Mouse (Mus musculus) fat pad, adult 2 months (tissue): Measurements from ENCODE around the gene Srprb.
A peak's percentile ranks its signal among the peaks of the same experiment; 100 is the strongest.

Experiments used
- DNase-seq: peaks from one replicate; pipeline ENCODE4 v3.0.0-alpha.2; 2011; ENCODE audit warnings: low read depth, low spot score; ENCODE audit errors: extremely low read depth

The Srprb gene

DNA sequence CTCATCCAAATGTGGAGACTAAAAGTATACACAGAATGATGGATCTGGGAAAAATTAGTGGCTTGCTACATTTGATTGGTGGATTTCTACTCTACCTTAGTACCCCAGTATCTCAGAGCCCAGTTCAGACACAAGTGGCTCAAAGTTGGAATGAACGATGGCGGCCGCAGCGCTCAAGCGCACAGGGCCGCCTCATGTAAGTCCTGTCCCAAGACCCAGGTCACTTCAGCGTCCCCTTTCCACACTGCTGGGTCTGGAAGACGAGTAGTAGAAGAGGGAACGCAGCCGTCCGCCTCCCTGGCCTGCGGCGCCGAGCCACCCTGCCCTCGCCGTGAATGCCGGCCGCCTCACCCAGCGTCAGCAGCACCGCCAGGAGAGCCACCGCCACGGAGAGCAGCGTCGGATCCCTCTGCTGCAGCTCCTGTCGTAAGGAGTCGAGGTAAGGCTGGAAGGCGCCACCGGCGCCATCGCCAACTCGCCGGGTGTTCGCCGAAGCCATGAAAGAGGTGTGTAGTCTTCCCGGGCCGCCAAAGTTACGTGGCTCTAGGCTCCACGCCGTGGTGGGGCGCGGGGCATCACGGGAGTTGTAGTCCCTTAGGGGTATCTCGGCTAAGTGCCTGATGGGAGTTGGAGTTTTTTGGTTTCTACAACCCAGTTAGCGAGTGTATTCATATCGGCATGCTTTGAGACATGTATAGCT is at the start of gene Srprb:
TSS of gene Srprb (minus strand) at position 577 of the 700 bp plus-strand sequence.
- DNase-seq, result peak; percentile 28

DNA sequence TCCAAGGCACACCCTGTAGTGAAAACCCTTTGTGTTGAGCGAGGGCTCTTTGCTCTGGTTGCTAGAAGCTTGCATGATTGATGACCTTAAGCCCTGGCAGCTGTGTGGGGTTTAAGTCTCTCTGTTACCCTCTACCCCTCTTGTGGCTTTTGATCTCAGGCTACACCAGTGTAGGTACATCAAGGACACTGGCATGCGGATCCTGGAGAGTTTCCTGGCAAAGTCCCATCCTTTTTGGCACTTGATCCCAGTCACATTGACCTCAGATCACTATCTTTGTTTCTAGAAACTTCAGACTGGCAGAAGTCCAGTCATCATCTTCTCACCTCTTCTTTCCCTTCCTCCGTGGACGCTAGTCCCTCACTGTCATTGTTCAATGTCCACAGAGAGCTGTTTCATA is 46.7 kb upstream of the Srprb start:
- no peak for DNase-seq

DNA sequence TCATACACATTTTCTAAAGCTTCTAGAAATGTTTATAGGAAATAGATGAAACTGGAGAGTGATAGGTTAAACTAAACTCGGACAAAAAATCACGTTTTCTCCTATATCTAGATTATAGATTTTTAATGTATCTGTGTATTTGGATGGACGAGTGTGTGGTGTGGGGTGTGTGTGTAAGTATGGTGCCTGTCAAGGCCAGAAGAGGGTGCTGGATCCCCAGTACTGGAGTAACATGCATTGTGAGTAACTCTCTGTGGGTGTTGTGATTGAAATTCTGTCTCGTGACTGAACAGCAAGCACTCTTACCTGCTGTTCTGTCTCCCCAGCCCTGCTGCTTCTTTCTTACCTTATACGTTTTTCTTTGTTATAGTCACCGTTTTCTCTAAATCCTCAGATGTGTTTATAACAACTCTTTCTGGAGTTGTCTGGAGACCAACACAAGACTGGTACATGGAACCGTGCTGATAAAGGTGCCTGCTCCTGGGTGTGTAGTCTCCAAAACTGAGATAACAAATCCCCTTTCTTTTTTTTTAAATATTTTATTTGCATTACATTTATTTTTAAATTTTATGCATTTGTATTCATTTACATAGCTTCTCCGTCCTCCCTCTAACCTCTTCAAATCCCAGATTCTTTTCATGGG is 44.7 kb upstream of the Srprb start:
- DNase-seq, result no peak

DNA sequence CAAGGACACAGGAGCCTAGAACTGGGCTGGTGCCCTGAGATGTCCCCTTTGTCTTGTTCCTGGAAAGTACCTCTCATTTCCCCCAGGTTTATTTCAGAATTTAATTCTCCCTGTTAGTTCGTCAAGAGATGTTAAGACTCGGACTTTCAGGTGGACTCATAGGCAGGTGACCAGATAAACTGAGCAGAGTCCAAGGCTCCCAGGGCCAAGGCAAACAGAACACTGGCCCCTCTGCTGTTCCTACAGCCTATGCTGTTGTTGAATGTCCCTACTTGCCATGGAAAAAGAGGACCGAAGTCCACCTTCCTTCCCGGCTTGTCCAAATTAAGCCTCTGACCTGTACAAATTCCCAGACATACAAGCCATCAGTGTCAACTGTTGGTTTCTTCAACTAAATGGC is 41.7 kb upstream of the Srprb start:
- DNase-seq, result no peak

DNA sequence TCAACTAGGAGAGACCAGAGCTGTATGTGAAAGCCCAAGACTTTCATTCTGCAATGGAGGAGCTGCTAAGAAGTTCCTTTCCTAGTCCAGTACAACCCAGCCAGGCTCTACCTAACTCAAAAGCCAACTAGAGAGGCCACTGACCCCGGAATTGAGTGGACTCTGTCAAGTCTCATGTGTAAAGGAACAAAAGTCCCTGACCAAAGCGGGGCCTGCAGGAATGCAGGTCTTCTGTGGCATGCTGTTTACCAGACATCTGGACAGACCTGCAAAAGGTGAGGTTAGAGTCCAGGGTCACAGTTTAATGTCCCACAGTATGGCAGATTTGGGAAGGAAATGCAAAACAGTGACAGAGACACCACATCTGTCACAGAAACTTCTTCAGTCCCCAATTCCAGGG is 39.3 kb upstream of the Srprb start:
- no peak for DNase-seq

DNA sequence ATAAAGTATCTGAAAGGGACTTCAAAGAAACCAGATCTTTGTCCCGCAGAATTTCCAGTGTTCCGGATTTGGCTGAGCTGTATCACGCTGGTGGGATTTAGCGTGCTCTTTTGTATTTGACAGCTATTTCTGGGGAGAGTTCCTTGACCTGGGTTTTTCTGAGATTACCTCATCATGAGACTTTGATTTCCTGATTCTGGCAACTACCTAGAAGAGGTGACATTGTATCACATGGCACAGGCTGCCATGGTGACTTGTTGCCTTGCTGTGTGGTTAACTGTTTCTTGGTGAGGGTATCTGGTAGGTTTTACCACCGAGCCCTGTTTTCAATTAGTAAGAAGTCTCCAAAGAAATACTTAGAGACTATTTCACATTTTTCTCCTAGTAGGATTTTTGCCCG is 37.5 kb upstream of the Srprb start:
- DNase-seq, result no peak

DNA sequence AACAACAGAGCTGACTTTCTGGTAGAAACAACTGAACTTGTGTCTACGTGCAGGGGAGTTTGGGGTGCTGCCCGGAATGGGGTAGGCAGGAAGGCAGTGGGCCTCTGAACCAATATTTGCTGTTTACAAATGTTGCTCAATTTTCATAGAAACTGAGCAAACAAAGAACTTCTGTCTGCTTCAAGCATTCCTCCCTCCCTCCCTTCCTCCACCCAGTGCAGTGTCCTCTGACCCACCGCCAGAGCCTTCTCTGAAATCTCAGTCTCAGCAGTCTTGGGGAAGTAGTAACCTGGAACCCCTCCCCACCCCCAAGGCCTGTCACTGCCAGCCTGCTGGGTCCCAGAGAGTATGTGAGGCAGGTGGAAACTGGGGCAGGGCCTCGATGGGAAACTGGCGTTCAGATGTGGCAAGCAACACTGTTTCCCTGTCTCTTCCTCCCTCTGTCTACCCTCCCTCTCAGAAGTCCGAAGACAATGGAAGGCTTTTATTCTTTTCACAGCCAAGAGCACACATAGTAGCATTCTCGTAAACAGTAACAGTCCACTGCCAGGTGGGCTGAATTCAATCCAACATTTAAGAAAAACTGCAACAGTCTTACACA is 32.7 kb upstream of the Srprb start:
- no peak for DNase-seq

DNA sequence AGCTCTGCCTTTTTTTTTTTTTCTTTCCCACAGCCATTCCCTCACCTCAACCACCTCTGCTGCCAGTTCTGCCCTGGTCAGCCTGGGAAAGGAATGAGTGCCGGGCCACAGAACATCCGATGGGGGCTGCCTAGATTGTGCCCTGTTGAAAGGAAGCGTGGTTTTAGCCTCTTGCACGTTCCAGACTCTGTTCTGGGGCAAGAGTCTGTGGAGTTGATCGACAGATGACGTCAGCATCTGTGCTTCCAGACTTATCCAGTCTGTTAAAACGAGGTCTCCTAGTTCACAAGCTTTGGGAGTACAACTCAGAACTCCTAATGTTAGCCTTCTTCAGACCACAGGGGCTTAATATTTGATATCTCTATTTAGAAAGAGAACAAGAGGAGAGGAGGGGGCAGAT is 32.1 kb upstream of the Srprb start:
- no peak for DNase-seq

DNA sequence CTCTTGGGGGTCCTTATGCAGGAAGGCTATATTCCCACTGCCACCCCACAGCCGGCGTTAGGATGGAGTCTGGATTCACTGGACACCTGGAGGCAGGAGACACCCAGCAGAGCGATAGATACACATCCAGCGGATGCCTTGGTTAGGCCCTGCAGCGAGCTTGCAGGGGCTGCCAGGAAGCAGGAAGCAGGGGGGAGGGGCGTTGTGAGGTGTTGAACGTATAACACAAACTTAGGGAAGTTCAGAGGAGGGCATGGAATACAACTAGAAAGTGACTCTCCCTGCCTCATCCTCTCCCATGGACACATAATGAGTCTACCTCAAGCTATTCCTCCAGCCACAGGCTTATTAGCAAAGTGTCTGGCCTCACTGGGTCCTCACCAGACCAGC is 31.1 kb upstream of the Srprb start:
- no peak for DNase-seq

DNA sequence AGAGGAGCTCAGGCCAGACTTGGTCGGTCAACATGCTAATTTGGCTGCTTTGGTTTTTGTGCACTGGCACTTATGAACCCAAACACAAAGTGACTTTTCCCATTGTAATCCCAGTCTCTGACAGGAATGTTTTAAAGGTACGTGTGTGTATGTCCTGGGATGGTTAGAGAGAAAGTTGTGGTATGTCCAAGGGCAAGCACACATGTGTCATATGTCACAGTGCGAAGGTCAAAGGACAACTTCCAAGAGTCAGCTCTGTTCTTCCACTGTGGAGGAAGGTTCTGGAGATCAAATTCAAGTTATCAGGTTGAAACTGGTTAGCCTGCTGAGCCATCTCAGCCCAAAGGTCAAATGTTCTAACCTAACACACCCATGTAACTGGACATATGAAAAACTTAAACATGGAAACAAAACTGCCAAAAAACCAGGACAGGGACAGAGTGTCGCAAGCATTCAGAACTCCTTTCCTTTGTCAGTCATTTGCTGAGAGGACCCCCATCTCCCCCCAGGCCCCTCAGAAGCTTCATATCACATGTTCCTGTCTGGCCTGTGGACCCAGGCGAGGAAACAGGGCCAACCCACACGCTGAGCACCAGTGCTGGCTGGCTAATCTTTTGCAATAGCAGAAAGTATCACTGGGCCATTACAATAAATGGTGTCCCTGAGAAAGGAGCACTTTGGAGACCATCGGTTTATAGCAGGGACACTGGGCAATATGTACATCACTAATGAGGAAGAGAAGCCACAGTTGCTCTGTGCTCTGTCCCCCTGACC is 30.5 kb upstream of the Srprb start:
- no peak for DNase-seq

DNA sequence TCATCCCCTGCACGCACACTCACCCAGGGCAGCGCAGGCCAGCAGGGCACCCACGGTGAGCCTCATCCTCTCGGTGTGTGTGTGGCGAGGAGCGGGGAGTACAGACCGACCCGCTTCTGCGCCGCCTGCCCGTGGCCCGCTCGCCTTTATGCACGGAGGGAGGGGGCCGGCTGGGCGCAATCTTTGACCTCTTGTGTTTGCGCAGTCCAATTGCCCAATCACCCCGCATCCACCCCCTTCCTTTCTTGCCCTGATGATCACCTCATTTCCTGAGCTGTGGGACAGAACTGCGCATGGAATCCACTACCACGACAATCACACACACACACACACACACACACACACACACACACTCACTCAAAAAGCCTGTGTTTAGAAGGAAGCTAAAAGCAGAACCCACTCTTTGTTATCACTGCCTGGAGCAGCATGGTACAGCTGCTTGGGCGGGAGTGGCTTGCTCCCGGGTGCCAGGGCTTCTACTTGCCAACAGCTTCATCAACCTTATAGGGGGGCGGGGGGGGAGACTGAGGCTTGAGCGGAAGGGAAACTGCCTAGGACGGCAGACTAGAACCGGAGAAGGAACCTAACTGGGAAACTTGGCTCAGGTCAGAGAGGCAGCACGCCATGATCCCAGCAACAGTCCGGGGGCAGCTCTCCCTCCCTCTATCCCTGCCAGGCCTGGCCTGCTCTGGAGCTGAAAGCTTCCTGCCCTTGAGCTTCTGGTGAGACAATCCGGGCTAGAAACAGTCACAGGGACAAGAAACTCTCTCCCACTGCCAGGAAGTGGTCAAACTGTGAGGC is 28.4 kb upstream of the Srprb start, which contains the start of the genes Gm20425 and Trf:
TSS of gene Gm20425 (minus strand) at position 157 of the 801 bp plus-strand sequence.
TSS of gene Trf (minus strand) at position 294 of the 801 bp plus-strand sequence.
- no peak for DNase-seq

DNA sequence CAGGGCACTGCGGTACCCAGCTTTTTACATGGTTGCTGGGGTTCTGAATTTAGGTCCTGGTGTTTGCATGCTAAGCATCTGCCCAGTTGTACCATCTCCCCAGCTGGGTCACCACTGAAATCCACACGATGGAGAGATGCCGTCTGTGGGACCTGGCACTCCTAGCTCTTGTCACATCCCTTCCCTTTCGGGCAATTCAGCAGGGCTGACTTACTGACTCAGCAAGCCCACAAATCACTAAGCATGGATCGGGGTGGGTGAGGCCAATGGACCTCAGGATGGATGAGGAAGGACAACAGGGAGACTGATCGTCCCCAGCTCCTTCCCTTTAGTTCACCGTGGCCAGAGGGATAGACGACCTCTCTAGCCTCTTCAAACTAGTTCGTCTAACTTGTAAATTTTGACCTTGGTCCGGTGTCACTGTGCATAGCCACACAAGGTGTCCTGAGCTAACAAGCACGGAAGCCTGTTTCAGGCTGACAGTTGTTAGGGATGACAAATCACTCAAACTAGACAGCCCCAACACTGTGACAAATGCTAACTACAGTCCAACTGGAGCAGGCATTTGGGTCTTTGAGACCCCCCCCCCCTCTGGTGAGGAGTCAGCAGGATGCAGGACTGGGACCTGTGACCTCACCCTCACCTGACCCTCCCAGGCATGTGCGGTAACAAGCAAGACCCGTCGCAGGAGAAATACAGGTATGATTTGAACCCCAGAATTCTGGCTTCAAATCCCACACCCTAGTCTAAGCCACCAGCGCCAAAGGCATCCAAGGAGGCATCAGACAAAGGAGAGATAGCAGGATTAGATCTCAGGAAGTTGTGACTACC is 27.3 kb upstream of the Srprb start:
- no peak for DNase-seq

DNA sequence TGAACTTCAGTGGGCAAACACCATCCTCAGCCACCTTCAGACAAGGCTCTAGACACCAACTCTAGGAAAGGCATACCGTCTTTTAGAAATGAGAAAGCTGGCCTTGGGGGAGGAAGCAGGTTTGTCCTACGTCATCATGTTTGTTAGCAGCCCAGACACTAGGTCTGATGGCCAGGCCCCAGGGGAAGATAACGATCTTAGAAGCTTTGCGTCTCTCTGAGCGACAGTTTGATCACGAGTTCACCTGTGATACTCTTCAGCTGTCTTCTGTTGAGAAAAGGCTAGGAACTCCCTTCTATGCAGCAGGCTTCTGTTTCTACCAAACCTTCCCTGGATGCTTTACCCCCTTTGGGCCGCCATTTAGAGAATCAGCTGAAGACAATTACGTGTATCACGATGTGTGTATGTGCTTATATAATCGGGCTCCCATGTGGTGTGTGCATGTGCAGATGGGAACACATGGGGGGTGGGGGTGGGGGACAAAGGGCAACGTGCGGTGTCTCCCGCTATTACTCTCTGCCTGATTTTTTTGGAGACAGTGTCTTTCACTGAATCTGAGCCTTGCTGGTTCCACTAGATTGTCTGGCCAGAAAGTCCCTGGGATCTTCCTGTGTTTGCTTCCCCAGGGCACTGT is 26.6 kb upstream of the Srprb start:
- no peak for DNase-seq

DNA sequence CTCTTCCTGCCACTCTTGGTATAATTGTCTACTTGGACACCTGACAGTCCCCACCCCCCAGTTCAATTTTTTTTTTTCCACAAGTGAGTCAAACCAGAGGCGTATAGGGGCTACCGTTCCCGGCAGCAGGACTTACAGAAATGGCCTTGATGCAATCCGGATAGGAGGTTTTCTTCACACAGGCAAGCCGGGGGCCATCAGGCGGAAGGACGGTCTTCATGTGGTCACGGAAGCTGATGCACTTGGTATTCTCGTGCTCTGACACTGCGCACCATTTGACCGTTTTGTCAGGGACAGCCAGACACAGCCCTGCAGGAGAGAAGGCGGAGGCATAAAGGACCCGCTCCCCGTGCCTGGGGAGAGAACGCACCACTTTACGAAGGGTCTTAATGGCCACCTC is 25.8 kb upstream of the Srprb start:
- DNase-seq, result no peak

DNA sequence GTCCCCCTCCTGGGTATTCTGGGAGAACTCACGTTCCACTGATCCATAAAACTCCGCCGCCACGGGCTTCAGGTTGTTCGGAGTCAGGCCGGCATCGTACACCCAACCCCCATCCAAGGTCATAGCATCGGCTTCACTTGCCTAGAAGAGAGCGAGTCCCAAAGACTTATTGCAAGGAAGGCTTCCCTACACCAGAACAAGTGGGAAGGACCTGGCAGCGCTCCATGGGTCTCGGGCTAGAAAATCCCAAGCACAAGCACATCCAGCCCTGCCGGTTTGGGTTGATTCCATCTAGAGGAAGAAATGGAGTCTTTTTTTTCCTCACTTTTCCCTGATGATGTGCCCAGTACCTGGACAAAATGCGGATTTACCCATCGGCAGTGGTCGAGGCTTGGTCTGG is 24.9 kb upstream of the Srprb start:
- no peak for DNase-seq

DNA sequence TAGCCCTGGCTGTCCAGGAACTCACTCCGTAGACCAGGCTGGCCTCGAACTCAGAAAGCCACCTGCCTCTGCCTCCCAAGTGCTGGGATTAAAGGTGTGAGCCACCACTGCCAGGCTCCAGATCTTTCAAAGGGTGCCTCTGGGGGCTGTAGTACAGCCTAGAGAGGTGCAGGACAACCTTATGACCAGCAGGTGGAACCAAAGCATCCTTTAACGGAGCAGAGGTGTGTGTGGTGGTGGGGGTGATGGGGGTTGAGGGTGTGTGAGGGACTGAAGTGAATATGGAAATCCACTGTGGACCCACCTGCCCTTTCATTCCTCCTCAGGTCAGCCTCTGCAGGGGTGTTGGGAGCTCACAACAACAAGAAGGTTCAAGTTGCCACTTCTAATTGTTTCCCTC is 23.5 kb upstream of the Srprb start:
- no peak for DNase-seq

DNA sequence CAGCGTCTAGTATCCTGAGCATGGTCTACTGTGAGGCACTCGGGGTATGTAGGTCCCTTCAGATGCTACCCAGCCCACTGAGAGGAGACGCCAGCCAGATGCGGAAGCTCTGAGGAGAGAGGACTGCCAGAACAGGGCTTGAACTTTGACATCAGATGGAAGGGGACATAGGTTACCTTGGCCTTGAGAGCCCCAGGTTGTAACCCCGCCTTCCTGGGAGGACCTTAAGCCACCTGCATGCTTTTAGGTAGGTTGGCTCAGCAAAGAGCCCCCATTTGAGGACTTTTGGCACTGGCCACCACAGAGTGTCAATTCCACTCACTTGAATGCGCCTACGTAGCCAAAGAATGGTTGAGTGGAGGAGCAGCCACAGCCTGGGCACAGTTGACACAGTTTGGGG is 22.8 kb upstream of the Srprb start:
- DNase-seq, result no peak

DNA sequence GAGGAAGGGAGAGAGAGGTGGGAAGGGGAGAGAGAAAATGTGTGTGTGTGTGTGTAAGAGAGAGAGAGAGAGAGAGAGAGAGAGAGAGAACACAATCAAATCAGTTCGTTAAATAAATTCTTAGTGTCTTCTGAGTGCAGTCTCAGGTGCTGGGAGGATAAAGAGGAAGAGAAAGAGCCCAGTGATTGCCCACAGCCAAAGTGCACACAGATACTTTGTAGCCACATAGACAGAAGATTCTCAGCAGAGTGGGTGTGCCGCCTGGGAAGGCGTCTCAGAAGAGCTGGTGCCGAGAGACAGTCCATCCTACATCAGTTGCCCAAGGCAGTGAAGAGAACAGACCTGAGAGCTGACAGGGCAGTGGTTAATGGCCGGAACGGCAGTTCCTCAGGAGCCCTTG is 12.3 kb upstream of the Srprb start:
- no peak for DNase-seq

DNA sequence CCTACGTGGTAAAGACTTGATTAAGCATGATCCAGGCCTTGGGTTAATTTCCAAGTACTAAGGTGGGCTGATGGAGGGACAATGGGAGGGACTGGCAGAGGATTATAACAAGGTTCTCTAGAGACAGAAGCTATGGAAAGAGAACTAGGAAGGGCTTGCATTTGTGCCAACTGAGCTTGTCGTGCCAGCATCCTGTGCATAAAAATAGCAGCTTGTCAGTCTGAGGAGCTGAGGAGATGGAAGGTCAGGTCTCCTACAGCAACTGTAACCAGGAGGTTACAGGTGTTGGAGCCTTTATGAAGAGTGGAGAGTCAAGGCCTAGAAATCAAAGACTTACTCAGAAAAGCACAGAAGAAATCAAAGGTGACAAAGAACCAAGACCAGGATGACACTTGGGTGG is 11.7 kb upstream of the Srprb start:
- no peak for DNase-seq
